Mouse (Mus musculus) megakaryocyte, adult 5-6 weeks (primary cell): Measurements from ENCODE around the gene Nav3. TPM values are rescaled to one million over a fixed set of nuclear protein-coding genes. Genes with fewer than 3 reads are reported as not detected.
"Not testable (repeated sequence)": the region's sequence is repeated elsewhere in the genome, so short reads cannot be mapped to it uniquely, and the experiment has no call there.

ENCODE experiments used
- ATAC-seq: 2 replicates; pipeline ENCODE4 v1.8.0; 2016; ENCODE audit warnings: mild to moderate bottlenecking, inconsistent platforms; ENCODE audit not compliant: poor library complexity, severe bottlenecking
- total RNA-seq, 2 experiments: library from RNA; stranded (forward) in 1 of 2; stranded (reverse) in 1 of 2; fragments of 153-499, 151-499 nt in 1 of 2; fragments of 221-1000, 200-1000 nt in 1 of 2; gene quantifications; 2 replicates each; pipeline versions ENCODE4 v1.2.3 to v1.2.4; 2015 to 2017

Gene Nav3
- total RNA-seq, 2 experiments from 2014 or later, result 0.04 TPM; not detected in 1

- ATAC-seq, result not testable (repeated sequence)
Measured at GRCm38 (mm10) chr10:110383506-110384229, 72.3 kb downstream of the Nav3 start.

GRCm38 (mm10) chr10:110380792-110381191 is 75.2 kb downstream of the Nav3 start:
- ATAC-seq, result no peak

GRCm38 (mm10) chr10:110372724-110373455 is 83.1 kb downstream of the Nav3 start:
- ATAC-seq, result no peak

GRCm38 (mm10) chr10:110352148-110352547 is 103.9 kb downstream of the Nav3 start:
- ATAC-seq, result no peak

GRCm38 (mm10) chr10:110330030-110330429 is 126.0 kb downstream of the Nav3 start:
- no peak for ATAC-seq

GRCm38 (mm10) chr10:110329629-110330028 is 126.4 kb downstream of the Nav3 start:
- ATAC-seq, result no peak

- ATAC-seq, result no peak
Measured at GRCm38 (mm10) chr10:110322082-110322632, 133.8 kb downstream of the Nav3 start.

- ATAC-seq, result no peak
Measured at GRCm38 (mm10) chr10:110317275-110317674, 138.7 kb downstream of the Nav3 start.

GRCm38 (mm10) chr10:110314525-110314924 is 141.5 kb downstream of the Nav3 start:
- ATAC-seq, result no peak

- ATAC-seq, result no peak
Measured at GRCm38 (mm10) chr10:110313959-110314358, 142.0 kb downstream of the Nav3 start.

GRCm38 (mm10) chr10:110309511-110309910 is 146.5 kb downstream of the Nav3 start:
- no peak for ATAC-seq

- ATAC-seq, result no peak
Measured at GRCm38 (mm10) chr10:110305609-110306008, 150.4 kb downstream of the Nav3 start.

- ATAC-seq, result no peak
Measured at GRCm38 (mm10) chr10:110290016-110290623, 165.9 kb downstream of the Nav3 start.

GRCm38 (mm10) chr10:110283879-110284278 is 172.1 kb downstream of the Nav3 start:
- no peak for ATAC-seq

GRCm38 (mm10) chr10:110272818-110273217 is 183.2 kb downstream of the Nav3 start:
- no peak for ATAC-seq

- ATAC-seq, result no peak
Measured at GRCm38 (mm10) chr10:110270561-110270960, 185.4 kb downstream of the Nav3 start.

GRCm38 (mm10) chr10:110242128-110242561 is 213.9 kb downstream of the Nav3 start:
- ATAC-seq, result no peak

GRCm38 (mm10) chr10:110240667-110241066 is 215.3 kb downstream of the Nav3 start:
- ATAC-seq, result no peak

GRCm38 (mm10) chr10:110233307-110233930 is 222.6 kb downstream of the Nav3 start:
- ATAC-seq, result no peak

GRCm38 (mm10) chr10:110206411-110206810 is 249.6 kb downstream of the Nav3 start:
- no peak for ATAC-seq

- no peak for ATAC-seq
Measured at GRCm38 (mm10) chr10:110204121-110204697, 251.8 kb downstream of the Nav3 start.
